Mouse (Mus musculus) CH12.LX (cell line): ENCODE results near the gene Abcb8.

ENCODE experiments used
- CHD1 ChIP-seq: IDR thresholded peaks from 2 replicates; pipeline ENCODE4 v1.6.1; 2012; ENCODE audit warnings: low read depth, low read length, improper control_type of control experiment, inconsistent platforms
- CTCF ChIP-seq, 2 experiments: IDR thresholded peaks in 1 of 2; conservative IDR thresholded peaks in 1 of 2; 2 replicates each; pipeline ENCODE4 v1.5.1; 2011 to 2012; ENCODE audit warnings: low read depth in 2 of 2, low read length in 2 of 2, improper control_type of control experiment in 1 of 2, inconsistent platforms in 1 of 2, mild to moderate bottlenecking in 1 of 2, moderate library complexity in 1 of 2
- ELF1 ChIP-seq: IDR thresholded peaks from 2 replicates; pipeline ENCODE4 v1.6.1; 2014; ENCODE audit warnings: low read depth, mild to moderate bottlenecking, inconsistent platforms, low read length, improper control_type of control experiment
- MAFK ChIP-seq: IDR thresholded peaks from 2 replicates; pipeline ENCODE4 v1.6.1; 2011; ENCODE audit warnings: low read length, improper control_type of control experiment; ENCODE audit not compliant: insufficient replicate concordance
- POLR2A ChIP-seq: IDR thresholded peaks from 2 replicates; pipeline ENCODE4 v1.6.1; 2011; ENCODE audit warnings: low read depth, mild to moderate bottlenecking, improper control_type of control experiment, low read length

- TF ChIP-seq CTCF (conservative IDR thresholded peaks at IDR 0.05 in 1 of 2, IDR thresholded peaks at IDR 0.05 in 1 of 2; ENCODE audit: low read depth in 2 of 2, low read length in 2 of 2), result no peak
- no peak for TF ChIP-seq POLR2A
- TF ChIP-seq ELF1, result no peak
- TF ChIP-seq CHD1, result no peak
- TF ChIP-seq MAFK, result no peak
Measured at GRCm38 (mm10) chr5:24350531-24351250, 42.8 kb upstream of the Abcb8 start.
